Mouse (Mus musculus) Patski (cell line): Measurements from ENCODE around the gene Plagl1. TPM values are rescaled to one million over a fixed set of nuclear protein-coding genes. Genes with fewer than 3 reads are reported as not detected.

Experiments used
- ATAC-seq: fragments of 100-300 bp; one replicate; pipeline ENCODE4 v1.8.0; 2021
- CTCF ChIA-PET: fragments of 350-600 bp; sonication (Branson Sonifier 250); formaldehyde crosslinking; loops from one replicate; lab custom pipeline; 2022; ENCODE audit warnings: inconsistent platforms; lab: Charles Lee
- POLR2A ChIA-PET: fragments of 350-600 bp; sonication (Branson Sonifier 250); formaldehyde crosslinking; loops from one replicate; lab custom pipeline; 2022; ENCODE audit warnings: antibody characterized with exemption, inconsistent platforms; lab: Charles Lee
- DNase-seq: peaks from one replicate; pipeline ENCODE4 v3.0.0-alpha.2; 2011; ENCODE audit warnings: low read depth, low spot score
- H3K27me3 ChIP-seq: fragments of 371-371 bp; one replicate; pipeline ENCODE4 v1.5.1; 2021
- CTCF ChIP-seq: fragments of 100-300 bp; IDR thresholded peaks from one replicate; pipeline ENCODE4 v1.5.1; 2021
- in situ Hi-C: fragments of 300-500 bp; cut with MboI; formaldehyde crosslinking; loops from 3 replicates; pipeline ENCODE4 v1.11.1; 2018; ENCODE audit warnings: low pct_unique_long_range_greater_than_20kb, mixed read lengths
- polyA plus RNA-seq: library from polyadenylated mRNA; unstranded; gene quantifications from one replicate; pipeline ENCODE4 v1.2.3, GENCODE M21; 2021

The Plagl1 gene
- polyA plus RNA-seq, 1 experiment from 2014 or later: 0.73 TPM

DNA sequence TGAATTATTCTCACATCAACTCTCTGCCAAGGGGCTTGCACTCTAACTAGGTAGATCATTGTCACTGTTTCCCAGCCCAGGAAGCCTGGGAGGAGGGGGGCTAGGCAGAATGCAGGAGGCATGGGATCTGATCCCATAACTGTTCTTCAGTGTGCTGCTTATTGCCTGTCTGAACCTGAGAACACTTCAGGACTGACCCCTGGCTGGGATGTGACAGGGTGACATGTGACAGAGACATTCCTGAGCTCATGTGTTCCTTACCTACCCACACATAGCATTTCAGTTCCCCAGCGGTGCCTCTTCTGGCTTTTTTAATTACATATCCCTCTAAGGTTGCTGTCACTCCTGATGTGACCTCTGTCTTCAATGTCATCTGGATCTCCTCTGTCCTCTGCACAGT, 49.5 kb downstream of the Plagl1 start:
- ChIA-PET POLR2A (no interaction called here), CTCF (no interaction called here)
- ATAC-seq (no peak), DNase-seq (no peak)
- no peak for TF ChIP-seq CTCF
- in situ Hi-C loops: no loop called here
- H3K27me3 ChIP-seq: no peaks in the 10 kb centered on the region

DNA sequence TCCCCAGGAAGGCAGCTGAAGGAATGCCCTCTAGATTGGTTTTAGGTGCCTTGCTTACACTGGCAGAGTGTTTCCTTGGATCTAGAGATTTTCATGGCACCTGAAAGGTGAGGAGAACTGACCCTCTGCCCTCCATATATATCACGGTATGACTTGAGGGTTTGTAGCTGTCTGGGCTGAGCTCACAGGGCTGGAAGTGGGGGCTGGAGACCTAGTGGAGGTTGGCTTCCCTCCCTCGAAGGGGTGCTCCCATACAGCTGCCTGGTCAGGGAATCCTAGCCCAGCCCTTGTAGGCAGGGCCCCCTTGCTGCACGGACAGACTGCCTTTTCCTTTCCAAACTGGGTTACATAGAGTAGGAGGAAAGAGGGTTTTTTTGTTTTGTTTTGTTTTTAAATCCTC, 52.5 kb downstream of the Plagl1 start:
- CTCF ChIA-PET: no interaction called here
- ATAC-seq (no peak), DNase-seq (no peak)
- H3K27me3 ChIP-seq: no peaks in the 10 kb centered on the region
- TF ChIP-seq CTCF: no peak
- in situ Hi-C loops: no loop called here
- POLR2A ChIA-PET: no interaction called here

DNA sequence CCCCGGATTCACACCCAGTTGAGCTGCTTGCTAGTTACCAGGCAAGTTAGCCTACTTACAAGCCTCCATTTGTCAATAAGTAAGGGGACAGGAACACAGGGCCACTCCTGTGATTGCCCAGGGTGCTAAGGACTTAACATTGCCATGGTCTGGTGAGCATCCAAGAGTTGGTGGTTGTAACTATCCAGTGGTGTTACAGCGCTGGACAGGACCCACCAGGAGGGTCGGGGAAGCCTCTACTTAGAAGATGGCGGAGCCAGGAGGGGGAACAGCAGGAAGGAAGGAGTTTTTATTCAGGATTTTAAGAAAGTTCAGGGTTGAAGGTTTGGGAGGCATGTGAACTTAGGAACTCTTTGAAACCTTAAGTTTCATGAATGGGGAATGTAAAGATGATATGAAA, 53.3 kb downstream of the Plagl1 start:
- no peak for DNase-seq
- H3K27me3 ChIP-seq: no peaks in the 10 kb centered on the region
- no peak for TF ChIP-seq CTCF
- no peak for ATAC-seq
- in situ Hi-C loops: no loop called here
- POLR2A ChIA-PET: interaction anchor here (0.6 kb wide), 1 partner anchor 1587 kb away, joined by 3 read pairs; no protein-coding TSS in a partner anchor
- CTCF ChIA-PET: no interaction called here

DNA sequence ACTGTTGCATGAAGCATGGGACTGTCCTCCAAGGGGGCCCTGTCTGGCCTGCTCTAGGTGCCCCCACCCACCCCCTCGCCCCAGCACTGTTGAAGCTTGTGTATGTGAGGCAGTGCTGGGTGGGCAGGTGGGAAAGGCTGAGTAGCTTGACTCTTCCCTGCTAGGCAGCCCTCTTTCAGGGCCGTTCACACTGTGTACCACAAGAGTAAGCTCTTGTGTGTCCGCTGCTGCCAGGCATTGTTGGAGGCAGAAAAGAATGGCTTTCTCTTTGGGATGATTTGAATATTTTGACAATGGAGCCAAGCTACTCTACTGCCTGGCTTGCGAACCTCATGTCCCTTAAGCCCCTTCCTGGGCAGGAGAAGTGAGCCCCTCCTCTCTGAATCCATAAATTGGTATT, 54.7 kb downstream of the Plagl1 start:
- CTCF ChIA-PET: no interaction called here
- POLR2A ChIA-PET: no interaction called here
- H3K27me3 ChIP-seq: no peaks in the 10 kb centered on the region
- no peak for ATAC-seq
- in situ Hi-C loops: no loop called here
- DNase-seq: no peak
- TF ChIP-seq CTCF: no peak

DNA sequence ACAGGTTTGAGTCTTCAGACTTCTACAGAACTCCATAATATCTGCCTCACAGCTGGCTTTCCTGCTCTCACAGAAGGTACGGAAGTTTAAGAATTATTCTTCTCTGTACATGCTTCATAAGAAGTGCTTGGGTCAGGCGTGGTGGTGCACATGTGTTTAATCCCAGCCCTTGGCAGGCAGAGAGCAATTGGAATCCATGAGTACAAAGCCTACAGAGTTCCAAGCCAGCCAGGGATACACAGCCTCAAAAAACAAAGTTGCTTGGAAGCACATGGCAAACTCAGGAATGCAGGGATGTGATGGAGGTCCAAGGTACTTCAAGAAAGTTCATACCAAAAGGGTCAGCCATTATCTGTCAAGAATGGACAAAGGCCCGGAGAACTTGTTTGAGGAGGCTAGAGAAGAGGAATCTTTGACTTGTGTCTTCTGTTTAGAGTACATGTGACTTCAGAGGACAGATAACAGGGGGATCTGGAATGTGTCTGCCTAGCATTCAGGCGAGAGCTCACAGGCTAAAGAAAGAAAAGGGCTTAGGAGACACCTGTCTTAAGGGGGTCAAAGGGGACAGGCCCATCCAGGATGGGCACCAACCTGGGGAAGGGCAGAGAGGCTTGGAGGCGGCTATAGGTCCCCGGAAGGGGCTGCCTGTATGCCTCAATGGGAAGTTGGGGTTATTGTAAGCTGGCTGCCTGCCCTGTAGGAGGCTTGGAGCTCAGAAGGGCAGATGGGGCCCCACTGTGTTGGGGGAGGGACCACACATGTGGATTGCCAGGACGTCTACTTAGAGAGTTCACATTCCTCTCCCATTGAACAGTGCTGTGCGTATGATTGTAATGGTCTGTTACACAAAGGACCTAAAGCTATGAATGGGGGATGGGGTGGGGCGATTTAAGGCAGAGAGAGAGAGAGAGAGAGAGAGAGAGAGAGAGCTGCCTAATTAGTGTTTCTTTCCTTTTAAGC, 56.7 kb downstream of the Plagl1 start:
- CTCF ChIA-PET: interaction anchor here (1.3 kb wide), 1 partner anchor 26 kb away, joined by 3 read pairs; no protein-coding TSS in a partner anchor
- DNase-seq: no peak

DNA sequence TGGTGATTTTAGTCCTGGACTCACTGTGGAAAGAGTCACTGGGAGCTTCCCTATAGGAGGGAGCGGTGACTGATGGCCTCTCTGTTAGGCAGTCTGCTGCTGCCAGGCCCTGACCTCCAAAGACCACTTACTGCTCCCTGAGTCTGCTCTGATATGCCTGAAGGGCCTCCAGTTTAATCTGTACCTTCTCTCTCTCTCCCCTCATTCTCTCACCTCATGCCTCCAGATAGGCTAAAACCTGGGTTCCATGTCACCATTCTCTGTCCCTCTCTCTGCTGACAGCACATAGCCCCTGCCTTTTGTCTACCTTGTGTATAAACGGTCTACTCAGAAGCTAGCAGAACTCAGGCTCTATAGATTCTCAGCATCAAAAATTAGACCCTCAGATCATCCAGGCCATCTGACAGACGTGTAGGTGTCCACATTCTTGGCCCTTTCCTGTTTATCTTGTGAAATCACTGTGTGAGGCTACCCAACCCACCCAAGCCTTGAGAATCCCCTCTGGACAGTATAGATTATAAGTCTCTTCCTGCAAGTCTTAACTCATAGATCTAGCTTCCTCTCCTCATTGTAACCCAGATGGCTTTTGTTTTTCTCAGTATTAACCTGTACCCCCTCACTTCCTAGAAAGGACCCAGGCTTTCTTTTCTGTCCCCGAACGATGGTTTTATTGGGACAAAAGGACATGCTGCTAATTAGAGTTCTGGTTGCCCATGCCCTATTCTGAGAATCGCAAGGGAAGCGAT, 57.9 kb downstream of the Plagl1 start:
- no peak for TF ChIP-seq CTCF
- ChIA-PET CTCF (no interaction called here), POLR2A (interaction anchor here (0.7 to 0.9 kb wide), 2 partner anchors 72 to 177 kb away, joined by 3 read pairs; no protein-coding TSS in a partner anchor)
- in situ Hi-C loops: no loop called here
- DNase-seq: no peak
- ATAC-seq: no peak
- H3K27me3 ChIP-seq: peaks cover 5% of the 10 kb centered on the region

More for the DNA sequence above, 56.7 kb downstream of the Plagl1 start:
- POLR2A ChIA-PET: interaction anchor here (0.7 to 0.9 kb wide), 2 partner anchors 74 to 179 kb away, joined by 3 read pairs; no protein-coding TSS in a partner anchor
- no peak for ATAC-seq
- in situ Hi-C loops: no loop called here
- H3K27me3 ChIP-seq: no peaks in the 10 kb centered on the region
- no peak for TF ChIP-seq CTCF

DNA sequence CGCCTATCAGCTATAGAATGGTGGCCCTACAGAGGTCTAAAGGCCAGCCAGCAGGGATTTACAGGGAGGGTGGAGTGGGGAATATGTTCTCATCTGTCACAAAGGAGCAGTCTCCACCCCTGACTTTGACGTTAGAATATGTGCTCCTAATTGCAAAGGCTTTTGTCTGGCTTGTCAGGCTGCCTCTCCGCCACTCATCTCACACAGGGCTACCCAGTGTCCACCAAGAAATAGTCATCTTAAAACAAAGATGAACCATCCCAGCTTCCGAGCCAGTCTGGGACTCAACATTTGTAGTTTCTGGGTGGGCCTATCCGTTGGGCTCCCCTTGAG, 58.4 kb downstream of the Plagl1 start:
- no peak for TF ChIP-seq CTCF
- DNase-seq: no peak
- POLR2A ChIA-PET: no interaction called here
- ATAC-seq: no peak
- H3K27me3 ChIP-seq: peaks cover 6% of the 10 kb centered on the region
- in situ Hi-C loops: no loop called here
- CTCF ChIA-PET: no interaction called here

DNA sequence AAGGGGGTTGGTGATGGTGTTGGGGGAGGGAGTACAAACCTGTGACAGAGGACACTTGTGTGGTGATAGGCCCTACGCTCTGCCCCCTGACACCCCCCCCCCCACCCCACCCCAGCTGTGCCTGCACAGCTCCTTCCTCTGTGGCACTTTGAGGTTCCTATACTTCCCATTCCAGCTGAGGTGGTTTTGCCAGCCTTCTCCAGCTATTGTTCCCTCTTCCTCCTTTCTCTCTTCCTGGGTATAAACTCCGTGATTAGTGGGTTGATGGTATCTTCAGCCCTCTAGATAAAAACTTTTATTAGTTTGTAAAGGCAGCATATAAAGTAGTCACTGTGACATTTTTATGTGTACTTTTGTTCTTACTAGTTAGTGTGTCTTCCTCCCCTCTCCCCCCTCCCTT, 59.0 kb downstream of the Plagl1 start:
- TF ChIP-seq CTCF: no peak
- ATAC-seq: no peak
- in situ Hi-C loops: no loop called here
- CTCF ChIA-PET: no interaction called here
- H3K27me3 ChIP-seq: peaks cover 6% of the 10 kb centered on the region
- POLR2A ChIA-PET: no interaction called here
- DNase-seq: no peak

DNA sequence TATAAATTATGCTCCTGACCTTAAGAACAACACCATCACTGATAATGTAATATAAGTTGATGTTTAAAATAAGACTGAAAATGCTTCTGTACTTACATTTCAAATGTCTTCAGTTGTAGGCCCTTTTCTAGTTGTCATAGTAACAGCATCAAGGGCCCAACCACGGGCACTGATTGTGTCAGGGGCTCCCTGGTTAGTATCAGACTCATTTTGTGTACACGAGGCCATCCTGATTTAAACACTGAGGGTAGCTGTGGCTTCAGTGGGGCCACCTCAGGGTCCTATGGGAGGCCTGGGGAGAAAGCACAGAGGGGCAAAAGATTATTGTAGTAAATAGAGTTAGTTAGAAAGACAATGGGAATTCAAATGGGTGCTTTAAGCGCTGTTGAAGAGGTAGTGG, 65.5 kb downstream of the Plagl1 start:
- no peak for TF ChIP-seq CTCF
- DNase-seq (no peak), ATAC-seq (no peak)
- in situ Hi-C loops: no loop called here
- ChIA-PET CTCF (no interaction called here), POLR2A (no interaction called here)
- peaks cover 11% of the 10 kb centered on the region for H3K27me3 ChIP-seq

DNA sequence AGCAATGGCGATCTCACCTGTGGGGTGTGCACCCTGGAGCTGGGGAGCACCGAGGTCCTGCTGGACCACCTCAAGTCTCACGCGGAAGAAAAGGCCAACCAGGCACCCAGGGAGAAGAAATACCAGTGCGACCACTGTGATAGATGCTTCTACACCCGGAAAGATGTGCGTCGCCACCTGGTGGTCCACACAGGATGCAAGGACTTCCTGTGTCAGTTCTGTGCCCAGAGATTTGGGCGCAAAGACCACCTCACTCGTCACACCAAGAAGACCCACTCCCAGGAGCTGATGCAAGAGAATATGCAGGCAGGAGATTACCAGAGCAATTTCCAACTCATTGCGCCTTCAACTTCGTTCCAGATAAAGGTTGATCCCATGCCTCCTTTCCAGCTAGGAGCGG, 67.0 kb downstream of the Plagl1 start:
- CTCF ChIA-PET: no interaction called here
- in situ Hi-C loops: no loop called here
- ATAC-seq (no peak), DNase-seq (no peak)
- H3K27me3 ChIP-seq: peaks cover 18% of the 10 kb centered on the region
- POLR2A ChIA-PET: no interaction called here
- TF ChIP-seq CTCF: no peak

DNA sequence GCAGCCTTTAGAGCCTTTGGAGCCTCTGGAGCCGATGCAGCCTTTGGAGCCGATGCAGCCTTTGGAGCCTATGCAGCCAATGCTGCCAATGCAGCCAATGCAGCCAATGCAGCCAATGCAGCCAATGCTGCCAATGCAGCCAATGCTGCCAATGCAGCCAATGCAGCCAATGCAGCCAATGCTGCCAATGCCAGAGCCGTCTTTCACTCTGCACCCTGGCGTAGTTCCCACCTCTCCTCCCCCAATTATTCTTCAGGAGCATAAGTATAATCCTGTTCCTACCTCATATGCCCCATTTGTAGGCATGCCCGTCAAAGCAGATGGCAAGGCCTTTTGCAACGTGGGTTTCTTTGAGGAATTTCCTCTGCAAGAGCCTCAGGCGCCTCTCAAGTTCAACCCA, 67.6 kb downstream of the Plagl1 start:
- in situ Hi-C loops: no loop called here
- no peak for ATAC-seq
- TF ChIP-seq CTCF: no peak
- ChIA-PET POLR2A (no interaction called here), CTCF (no interaction called here)
- no peak for DNase-seq
- peaks cover 15% of the 10 kb centered on the region for H3K27me3 ChIP-seq
